Mouse (Mus musculus) mouse embryonic stem cell (cell line): Measurements from ENCODE around the gene Defb6.

Experiments used
- in situ Hi-C, 2 experiments: fragments of 300-500 bp; cut with MboI; formaldehyde crosslinking; loops; 1 replicate in 1 of 2; 3 replicates in 1 of 2; pipeline ENCODE4 v1.14.3; 2019 to 2020; ENCODE audit warnings: low sequenced_read_pairs in 2 of 2, low pct_unique_long_range_greater_than_20kb in 1 of 2, mixed read lengths in 1 of 2; ENCODE audit not compliant: unreplicated experiment in 1 of 2

Gene Defb6

DNA sequence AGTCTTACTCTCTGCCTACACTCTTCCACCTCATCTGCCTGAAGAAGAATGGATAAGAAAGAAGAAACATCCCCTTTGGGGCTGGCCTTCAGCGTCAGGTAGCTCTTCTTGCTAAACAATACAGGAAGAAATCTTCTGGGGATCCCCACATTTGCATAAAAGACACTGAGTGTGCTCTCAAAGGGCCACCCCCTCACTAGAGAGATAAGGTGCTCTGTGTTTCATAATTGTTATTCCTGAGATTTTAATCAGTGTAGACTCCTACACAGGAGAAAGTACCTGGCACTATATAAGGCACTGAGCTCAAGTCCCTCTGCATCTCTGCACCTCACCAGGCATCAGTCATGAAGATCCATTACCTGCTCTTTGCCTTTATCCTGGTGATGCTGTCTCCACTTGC, at the start of gene Defb6:
TSS of gene Defb6 (plus strand) at position 318 of the 400 bp plus-strand sequence.
- in situ Hi-C loops: no loop called here

DNA sequence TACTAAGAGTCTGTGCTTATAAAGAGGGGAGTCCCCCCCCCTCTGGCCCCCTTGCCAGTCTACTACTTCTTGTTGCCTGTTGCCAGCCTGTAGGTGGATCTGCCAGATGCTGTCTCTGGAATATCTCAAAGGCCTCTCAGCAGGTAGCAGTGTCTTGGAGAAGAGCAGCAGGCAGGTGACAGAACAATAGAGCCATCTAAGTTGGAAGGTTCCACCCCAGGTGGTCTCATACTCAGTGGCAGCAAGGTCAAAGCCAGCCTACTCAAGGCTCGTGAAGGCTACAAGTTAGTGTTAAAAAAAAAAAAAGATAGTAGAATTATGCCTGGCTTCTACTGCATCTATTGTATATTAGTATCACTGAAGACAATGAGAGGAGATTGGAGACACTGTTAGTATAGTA, 12.8 kb downstream of the Defb6 start:
- in situ Hi-C loops: no loop called here

DNA sequence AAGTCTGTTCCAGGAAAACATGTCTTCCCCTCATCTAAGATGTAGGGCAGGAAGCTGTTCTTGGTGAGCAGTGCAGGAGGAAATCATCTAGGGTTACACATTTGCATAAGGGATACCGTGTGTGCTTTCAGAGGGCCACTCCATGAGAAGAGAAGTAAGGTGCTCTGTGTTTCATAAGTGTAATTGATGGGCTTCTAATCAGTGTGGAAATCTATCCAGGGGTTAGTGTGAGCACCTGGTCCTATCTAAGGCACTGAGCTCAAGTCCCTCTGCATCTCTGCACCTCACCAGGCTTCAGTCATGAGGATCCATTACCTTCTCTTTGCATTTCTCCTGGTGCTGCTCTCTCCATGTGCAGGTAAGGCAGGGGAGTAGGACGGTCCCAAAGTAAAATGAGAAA, 14.3 kb downstream of the Defb6 start, which contains the start of gene Defb46:
TSS of gene Defb46 (plus strand) at position 301 of the 400 bp plus-strand sequence.
- in situ Hi-C loops: no loop called here

DNA sequence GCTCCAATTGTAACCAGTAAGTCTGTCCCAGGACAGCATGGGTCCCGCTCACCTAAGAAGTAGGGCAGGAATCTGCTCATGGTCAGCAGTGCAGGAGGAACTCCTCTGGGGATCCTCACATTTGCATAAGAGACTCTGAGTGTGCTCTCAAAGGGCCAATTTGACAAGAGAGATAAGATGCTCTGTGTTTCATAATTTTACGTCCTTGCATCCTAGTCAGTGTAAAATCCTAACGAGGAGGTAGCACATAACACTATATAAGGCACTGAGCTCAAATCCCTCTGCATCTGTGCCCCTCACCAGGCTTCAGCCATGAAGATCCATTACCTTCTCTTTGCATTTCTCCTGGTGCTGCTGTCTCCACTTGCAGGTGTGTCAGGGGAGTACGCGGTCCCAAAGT, 22.0 kb downstream of the Defb6 start, which contains the start of gene Defb5:
TSS of gene Defb5 (plus strand) at position 301 of the 400 bp plus-strand sequence.
- in situ Hi-C loops: no loop called here

DNA sequence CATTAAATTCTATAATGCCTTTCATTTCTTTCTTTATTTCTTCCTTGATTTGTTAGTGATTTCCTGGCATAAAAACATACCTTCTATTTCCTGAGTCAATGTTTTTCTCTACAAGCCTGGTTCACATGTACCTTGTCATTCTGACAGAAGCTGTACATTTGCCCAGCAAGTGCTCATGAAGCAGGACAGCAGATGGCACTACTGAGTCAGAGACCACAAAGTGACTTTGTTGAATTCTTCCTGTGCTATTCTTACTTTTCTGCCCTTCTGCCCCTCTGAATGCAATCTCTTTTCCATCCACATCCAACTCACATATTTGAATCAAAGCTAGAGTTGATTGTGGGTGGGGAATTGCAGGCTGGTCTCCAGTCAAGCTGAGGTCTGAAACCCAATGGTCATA, 32.9 kb downstream of the Defb6 start:
- in situ Hi-C loops: no loop called here

DNA sequence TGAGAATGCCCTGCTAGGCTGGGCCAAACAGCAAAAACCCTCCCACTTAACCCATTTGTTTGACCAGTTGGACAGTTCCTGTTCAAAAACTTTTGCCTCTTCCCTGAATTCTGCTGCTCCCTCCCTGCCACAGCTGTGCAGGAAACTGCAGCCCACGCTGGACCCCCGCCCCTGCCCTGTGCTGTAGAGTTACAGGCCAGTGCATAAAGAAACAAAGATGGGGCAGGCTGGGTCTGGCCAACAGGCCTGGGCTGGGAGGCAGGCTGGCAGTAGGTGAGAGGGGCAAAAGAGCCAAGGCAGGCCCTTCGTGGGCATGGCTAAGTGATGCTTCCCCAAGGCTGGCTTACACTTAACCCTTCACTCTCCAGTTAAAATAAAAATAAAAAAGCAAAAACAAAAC, 34.4 kb downstream of the Defb6 start:
- in situ Hi-C loops: no loop called here
